Mouse (Mus musculus): ENCODE measurements at regions not wholly inside any gene's neighbourhood (a gene's known extent, or its start where the extent isn't known, plus 50 kb on each side); places are given as distances from the start of the nearest gene placed in this dataset.

GRCm38 (mm10) chrX:11212811-11213210, 86.2 kb upstream of the H2al1a start:
- TF ChIP-seq ZNF384 (IDR thresholded peaks at IDR 0.05; ENCODE audit: low read depth, low read length) (no peak), MAFK (IDR thresholded peaks at IDR 0.05; ENCODE audit: insufficient read depth, low read depth, low read length) (no peak), CHD2 (IDR thresholded peaks at IDR 0.05; ENCODE audit: low read depth, low read length) (no peak), HCFC1 (IDR thresholded peaks at IDR 0.05; ENCODE audit: borderline replicate concordance, insufficient read depth, low read length) (no peak)

Measured in ES-E14 (cell line).